Mouse (Mus musculus): ENCODE measurements around the gene Bbs7. TPM values are rescaled to one million over a fixed set of nuclear protein-coding genes. Genes with fewer than 3 reads are reported as not detected.
A peak's percentile ranks its signal among the peaks of the same experiment; 100 is the strongest.

Gene Bbs7
- polyA plus RNA-seq, 1 experiment from 2014 or later: 5.6 TPM

- Histone ChIP-seq H3K36me3 (ENCODE audit: control insufficient read depth, insufficient read depth, low read length) (peaks cover 25% of the 10 kb centered on the region; the same call in 1 of the 2 replicates), H3K9me3 (ENCODE audit: control insufficient read depth, low read length) (no peaks in the 10 kb centered on the region), H3K4me1 (replicated peaks; ENCODE audit: control insufficient read depth, insufficient read depth) (no peaks in the 10 kb centered on the region), H3K27ac (replicated peaks) (no peak overlapping the region), H3K27me3 (ENCODE audit: control insufficient read depth, insufficient read depth, low read length) (no peaks in the 10 kb centered on the region), H3K4me3 (ENCODE audit: low read depth, low read length) (no peak overlapping the region), H3K9ac (ENCODE audit: low read length) (no peak overlapping the region), H3K4me2 (replicated peaks; ENCODE audit: low read depth) (no peak overlapping the region)
- TF ChIP-seq EP300 (optimal IDR thresholded peaks at IDR 0.05): no peak
- no peak for TF ChIP-seq CTCF (IDR thresholded peaks at IDR 0.05; ENCODE audit: low read depth)
- ATAC-seq (ENCODE audit: low FRiP score, low TSS enrichment): no peak
- WGBS: 68% methylated on average over 4 of the region's 4 CpGs
- DNase-seq (ENCODE audit: low spot score): no peak
These were observed 53.7 kb downstream of the Bbs7 start for GRCm38 (mm10) chr3:36559606-36560005.

GRCm38 (mm10) chr3:36557601-36558000, 55.7 kb downstream of the Bbs7 start:
- DNase-seq (ENCODE audit: low spot score) (no peak), ATAC-seq (ENCODE audit: low FRiP score, low TSS enrichment) (no peak)
- Histone ChIP-seq H3K9ac (ENCODE audit: low read length) (no peak overlapping the region), H3K4me2 (replicated peaks; ENCODE audit: low read depth) (no peak overlapping the region), H3K9me3 (ENCODE audit: control insufficient read depth, low read length) (no peaks in the 10 kb centered on the region), H3K4me1 (replicated peaks; ENCODE audit: control insufficient read depth, insufficient read depth) (no peaks in the 10 kb centered on the region), H3K36me3 (ENCODE audit: control insufficient read depth, insufficient read depth, low read length) (peaks cover 21% of the 10 kb centered on the region; the same call in 1 of the 2 replicates), H3K27me3 (ENCODE audit: control insufficient read depth, insufficient read depth, low read length) (no peaks in the 10 kb centered on the region), H3K27ac (replicated peaks) (no peak overlapping the region), H3K4me3 (ENCODE audit: low read depth, low read length) (no peak overlapping the region)
- TF ChIP-seq CTCF (IDR thresholded peaks at IDR 0.05; ENCODE audit: low read depth): no peak
- TF ChIP-seq EP300 (optimal IDR thresholded peaks at IDR 0.05): no peak
- WGBS: 91% methylated on average over 1 of the region's 1 CpGs

GRCm38 (mm10) chr3:36552406-36553047, 60.8 kb downstream of the Bbs7 start, which contains the start of gene Exosc9:
Gene Exosc9, plus strand, starts transcription at chr3:36552606.
- H3K4me2 ChIP-seq (replicated peaks; ENCODE audit: low read depth): peak within 1 kb of the TSS; percentile 85
- peak within 1 kb of the TSS; percentile 53; the same call in 1 of the 2 replicates for H3K27ac ChIP-seq (replicated peaks)
- H3K9ac ChIP-seq (ENCODE audit: low read length): peak within 1 kb of the TSS; percentile 78
- peak within 1 kb of the TSS; percentile 83 for H3K4me3 ChIP-seq (ENCODE audit: low read depth, low read length)
- no peaks in the 10 kb centered on the region for H3K4me1 ChIP-seq (replicated peaks; ENCODE audit: control insufficient read depth, insufficient read depth)
- H3K27me3 ChIP-seq (ENCODE audit: control insufficient read depth, insufficient read depth, low read length): no peaks in the 10 kb centered on the region
- no peaks in the 10 kb centered on the region for H3K9me3 ChIP-seq (ENCODE audit: control insufficient read depth, low read length)
- TF ChIP-seq EP300 (optimal IDR thresholded peaks at IDR 0.05): no peak
- DNase-seq (ENCODE audit: low spot score): peak; percentile 94
- H3K36me3 ChIP-seq (ENCODE audit: control insufficient read depth, insufficient read depth, low read length): peaks cover 16% of the 10 kb centered on the region; the same call in 1 of the 2 replicates
- ATAC-seq (ENCODE audit: low FRiP score, low TSS enrichment): peak; percentile 93
- under 1% methylated on average over 39 of the region's 39 CpGs for WGBS

GRCm38 (mm10) chr3:36551851-36552384, 61.4 kb downstream of the Bbs7 start:
- ATAC-seq (ENCODE audit: low FRiP score, low TSS enrichment) (no peak; the same call in none of the 2 replicates), DNase-seq (ENCODE audit: low spot score) (no peak)
- Histone ChIP-seq H3K27ac (replicated peaks) (peak overlapping the region; percentile 20; the same call in 1 of the 2 replicates), H3K27me3 (ENCODE audit: control insufficient read depth, insufficient read depth, low read length) (no peaks in the 10 kb centered on the region), H3K4me3 (ENCODE audit: low read depth, low read length) (peak overlapping the region; percentile 83), H3K36me3 (ENCODE audit: control insufficient read depth, insufficient read depth, low read length) (peaks cover 14% of the 10 kb centered on the region; the same call in 1 of the 2 replicates), H3K9me3 (ENCODE audit: control insufficient read depth, low read length) (no peaks in the 10 kb centered on the region), H3K9ac (ENCODE audit: low read length) (peak overlapping the region; percentile 78), H3K4me2 (replicated peaks; ENCODE audit: low read depth) (peak overlapping the region; percentile 85), H3K4me1 (replicated peaks; ENCODE audit: control insufficient read depth, insufficient read depth) (no peaks in the 10 kb centered on the region)
- WGBS: 15% methylated on average over 12 of the region's 12 CpGs
- TF ChIP-seq EP300 (optimal IDR thresholded peaks at IDR 0.05) (no peak), CTCF (IDR thresholded peaks at IDR 0.05; ENCODE audit: low read depth) (no peak)

- WGBS: 42% methylated on average over 9 of the region's 9 CpGs
- H3K4me1 ChIP-seq (replicated peaks; ENCODE audit: control insufficient read depth, insufficient read depth): no peaks in the 10 kb centered on the region
- DNase-seq (ENCODE audit: low spot score): peak; percentile 24
- peak; percentile 4; the same call in 1 of the 2 replicates for ATAC-seq (ENCODE audit: low FRiP score, low TSS enrichment)
- no peak overlapping the region for H3K27ac ChIP-seq (replicated peaks)
- no peaks in the 10 kb centered on the region for H3K9me3 ChIP-seq (ENCODE audit: control insufficient read depth, low read length)
- peak overlapping the region; percentile 85 for H3K4me2 ChIP-seq (replicated peaks; ENCODE audit: low read depth)
- no peak overlapping the region for H3K9ac ChIP-seq (ENCODE audit: low read length)
- H3K4me3 ChIP-seq (ENCODE audit: low read depth, low read length): no peak overlapping the region
- TF ChIP-seq EP300 (optimal IDR thresholded peaks at IDR 0.05) (no peak), CTCF (IDR thresholded peaks at IDR 0.05; ENCODE audit: low read depth) (no peak)
- peaks cover 14% of the 10 kb centered on the region; the same call in 1 of the 2 replicates for H3K36me3 ChIP-seq (ENCODE audit: control insufficient read depth, insufficient read depth, low read length)
- no peaks in the 10 kb centered on the region for H3K27me3 ChIP-seq (ENCODE audit: control insufficient read depth, insufficient read depth, low read length)
These were observed 61.9 kb downstream of the Bbs7 start for GRCm38 (mm10) chr3:36551343-36551742.

- Histone ChIP-seq H3K4me1 (replicated peaks; ENCODE audit: control insufficient read depth, insufficient read depth) (no peaks in the 10 kb centered on the region), H3K27me3 (ENCODE audit: control insufficient read depth, insufficient read depth, low read length) (no peaks in the 10 kb centered on the region), H3K27ac (replicated peaks) (no peak overlapping the region), H3K9ac (ENCODE audit: low read length) (no peak overlapping the region), H3K4me3 (ENCODE audit: low read depth, low read length) (no peak overlapping the region), H3K36me3 (ENCODE audit: control insufficient read depth, insufficient read depth, low read length) (no peaks in the 10 kb centered on the region), H3K4me2 (replicated peaks; ENCODE audit: low read depth) (no peak overlapping the region), H3K9me3 (ENCODE audit: control insufficient read depth, low read length) (no peaks in the 10 kb centered on the region)
- TF ChIP-seq EP300 (optimal IDR thresholded peaks at IDR 0.05) (no peak), CTCF (IDR thresholded peaks at IDR 0.05; ENCODE audit: low read depth) (no peak)
- ATAC-seq (ENCODE audit: low FRiP score, low TSS enrichment): no peak
- no peak for DNase-seq (ENCODE audit: low spot score)
- WGBS: 74% methylated on average over 3 of the region's 3 CpGs
These were observed 68.3 kb downstream of the Bbs7 start for GRCm38 (mm10) chr3:36544961-36545360.
